Mouse (Mus musculus): ENCODE results near the gene Shank2.

Shank2 gene

GRCm38 (mm10) chr7:144175025-144175424 is 173.3 kb downstream of the Shank2 start:
- no peak for DNase-seq

GRCm38 (mm10) chr7:144175481-144176233 is 173.9 kb downstream of the Shank2 start:
- peak; percentile 21 for DNase-seq

- no peak for DNase-seq
Measured at GRCm38 (mm10) chr7:144176234-144176730, 174.6 kb downstream of the Shank2 start.

GRCm38 (mm10) chr7:144179436-144179835 is 177.7 kb downstream of the Shank2 start:
- DNase-seq = no peak

- DNase-seq = peak; percentile 34
Measured at GRCm38 (mm10) chr7:144180885-144181284, 179.2 kb downstream of the Shank2 start.

- no peak for DNase-seq
Measured at GRCm38 (mm10) chr7:144187869-144188430, 186.2 kb downstream of the Shank2 start.

GRCm38 (mm10) chr7:144189446-144189845 is 187.7 kb downstream of the Shank2 start:
- no peak for DNase-seq

GRCm38 (mm10) chr7:144198491-144198890 is 196.8 kb downstream of the Shank2 start:
- DNase-seq = no peak

GRCm38 (mm10) chr7:144202017-144202682 is 200.4 kb downstream of the Shank2 start:
- no peak for DNase-seq

GRCm38 (mm10) chr7:144204290-144204689 is 202.6 kb downstream of the Shank2 start:
- DNase-seq = no peak

GRCm38 (mm10) chr7:144205161-144205560 is 203.4 kb downstream of the Shank2 start:
- DNase-seq = no peak

GRCm38 (mm10) chr7:144205837-144206236 is 204.1 kb downstream of the Shank2 start:
- DNase-seq = no peak

GRCm38 (mm10) chr7:144206254-144206653 is 204.5 kb downstream of the Shank2 start:
- DNase-seq = no peak

GRCm38 (mm10) chr7:144207100-144207499 is 205.4 kb downstream of the Shank2 start:
- no peak for DNase-seq

- peak; percentile 59 for DNase-seq
Measured at GRCm38 (mm10) chr7:144207849-144208248, 206.1 kb downstream of the Shank2 start.

GRCm38 (mm10) chr7:144208628-144209027 is 206.9 kb downstream of the Shank2 start:
- no peak for DNase-seq

GRCm38 (mm10) chr7:144210526-144210925 is 208.8 kb downstream of the Shank2 start:
- no peak for DNase-seq

- DNase-seq = no peak
Measured at GRCm38 (mm10) chr7:144212694-144213093, 211.0 kb downstream of the Shank2 start.

- peak; percentile 69 for DNase-seq
Measured at GRCm38 (mm10) chr7:144217192-144217591, 215.5 kb downstream of the Shank2 start.

- DNase-seq = no peak
Measured at GRCm38 (mm10) chr7:144228683-144229082, 227.0 kb downstream of the Shank2 start.

GRCm38 (mm10) chr7:144229421-144229820 is 227.7 kb downstream of the Shank2 start:
- no peak for DNase-seq

GRCm38 (mm10) chr7:144232132-144232706 is 230.5 kb downstream of the Shank2 start:
- DNase-seq = no peak

- no peak for DNase-seq
Measured at GRCm38 (mm10) chr7:144233479-144233878, 231.8 kb downstream of the Shank2 start.
